Mouse (Mus musculus): ENCODE results near the gene Igf1. TPM values are rescaled to one million over a fixed set of nuclear protein-coding genes. Genes with fewer than 3 reads are reported as not detected.

Gene Igf1
- polyA plus RNA-seq, 1 experiment = 0.48 TPM

GRCm38 (mm10) chr10:87851492-87851891, 6.6 kb upstream of the Igf1 start:
- Histone ChIP-seq H3K27me3 (ENCODE audit: control insufficient read depth, insufficient read depth, insufficient read length) (no peaks in the 10 kb centered on the region), H3ac (ENCODE audit: control insufficient read depth, insufficient read length) (no peak overlapping the region), H3K79me2 (ENCODE audit: control insufficient read depth, insufficient read depth) (no peaks in the 10 kb centered on the region), H3K36me3 (ENCODE audit: control insufficient read depth, insufficient read depth) (no peaks in the 10 kb centered on the region), H3K4me2 (ENCODE audit: low read depth) (no peak overlapping the region), H3K4me3 (no peak overlapping the region)
- no peak for TF ChIP-seq USF1 (IDR thresholded peaks at IDR 0.05; ENCODE audit: low read depth)
- TF ChIP-seq MYOG (IDR thresholded peaks at IDR 0.05; ENCODE audit: control insufficient read depth in 1 of 3, insufficient read depth in 1 of 3, insufficient read length in 2 of 3, low read depth in 2 of 3) = no peak
- no peak for TF ChIP-seq POLR2A (IDR thresholded peaks at IDR 0.05; ENCODE audit: insufficient read length, low read depth)
- TF ChIP-seq SRF (IDR thresholded peaks at IDR 0.05; ENCODE audit: control insufficient read depth, insufficient read length, low read depth) = no peak
- no peak for TF ChIP-seq CEBPB (IDR thresholded peaks at IDR 0.05; ENCODE audit: insufficient read depth, poor library complexity, severe bottlenecking)
- no peak for TF ChIP-seq E2F4 (IDR thresholded peaks at IDR 0.05; ENCODE audit: insufficient read depth)
- no peak for TF ChIP-seq TCF3 (IDR thresholded peaks at IDR 0.05; ENCODE audit: insufficient read length, low read depth)
- no peak for TF ChIP-seq MYOD1 (IDR thresholded peaks at IDR 0.05; ENCODE audit: control insufficient read depth in 1 of 3, insufficient read length in 2 of 3, low read depth in 2 of 3)
- TF ChIP-seq REST (IDR thresholded peaks at IDR 0.05; ENCODE audit: insufficient read depth, insufficient read length) = no peak
- no peak for TF ChIP-seq MAX (IDR thresholded peaks at IDR 0.05; ENCODE audit: low read depth)
- TF ChIP-seq POLR2AphosphoS2 (IDR thresholded peaks at IDR 0.05; ENCODE audit: insufficient read length, low read depth) = no peak
- no peak for TF ChIP-seq TCF12 (IDR thresholded peaks at IDR 0.05; ENCODE audit: insufficient read depth, poor library complexity, severe bottlenecking)

GRCm38 (mm10) chr10:87854408-87854807, 3.7 kb upstream of the Igf1 start:
- Histone ChIP-seq H3K79me2 (ENCODE audit: control insufficient read depth, insufficient read depth) (no peaks in the 10 kb centered on the region), H3K4me2 (ENCODE audit: low read depth) (no peak overlapping the region), H3K4me3 (no peak overlapping the region), H3K27me3 (ENCODE audit: control insufficient read depth, insufficient read depth, insufficient read length) (no peaks in the 10 kb centered on the region), H3K36me3 (ENCODE audit: control insufficient read depth, insufficient read depth) (no peaks in the 10 kb centered on the region), H3ac (ENCODE audit: control insufficient read depth, insufficient read length) (no peak overlapping the region)
- TF ChIP-seq POLR2A (IDR thresholded peaks at IDR 0.05; ENCODE audit: insufficient read length, low read depth) = no peak
- no peak for TF ChIP-seq CEBPB (IDR thresholded peaks at IDR 0.05; ENCODE audit: insufficient read depth, poor library complexity, severe bottlenecking)
- no peak for TF ChIP-seq E2F4 (IDR thresholded peaks at IDR 0.05; ENCODE audit: insufficient read depth)
- no peak for TF ChIP-seq REST (IDR thresholded peaks at IDR 0.05; ENCODE audit: insufficient read depth, insufficient read length)
- TF ChIP-seq POLR2AphosphoS2 (IDR thresholded peaks at IDR 0.05; ENCODE audit: insufficient read length, low read depth) = no peak
- TF ChIP-seq TCF3 (IDR thresholded peaks at IDR 0.05; ENCODE audit: insufficient read length, low read depth) = no peak
- no peak for TF ChIP-seq TCF12 (IDR thresholded peaks at IDR 0.05; ENCODE audit: insufficient read depth, poor library complexity, severe bottlenecking)
- no peak for TF ChIP-seq MYOD1 (IDR thresholded peaks at IDR 0.05; ENCODE audit: control insufficient read depth in 1 of 3, insufficient read length in 2 of 3, low read depth in 2 of 3)
- no peak for TF ChIP-seq MAX (IDR thresholded peaks at IDR 0.05; ENCODE audit: low read depth)
- no peak for TF ChIP-seq MYOG (IDR thresholded peaks at IDR 0.05; ENCODE audit: control insufficient read depth in 1 of 3, insufficient read depth in 1 of 3, insufficient read length in 2 of 3, low read depth in 2 of 3)
- TF ChIP-seq SRF (IDR thresholded peaks at IDR 0.05; ENCODE audit: control insufficient read depth, insufficient read length, low read depth) = no peak
- TF ChIP-seq USF1 (IDR thresholded peaks at IDR 0.05; ENCODE audit: low read depth) = no peak

- Histone ChIP-seq H3K4me3 (no peak overlapping the region), H3K79me2 (ENCODE audit: control insufficient read depth, insufficient read depth) (no peaks in the 10 kb centered on the region), H3K36me3 (ENCODE audit: control insufficient read depth, insufficient read depth) (no peaks in the 10 kb centered on the region), H3ac (ENCODE audit: control insufficient read depth, insufficient read length) (no peak overlapping the region), H3K27me3 (ENCODE audit: control insufficient read depth, insufficient read depth, insufficient read length) (no peaks in the 10 kb centered on the region), H3K4me2 (ENCODE audit: low read depth) (no peak overlapping the region)
- TF ChIP-seq REST (IDR thresholded peaks at IDR 0.05; ENCODE audit: insufficient read depth, insufficient read length) = no peak
Observed at GRCm38 (mm10) chr10:87855423-87856122, 2.5 kb upstream of the Igf1 start.

GRCm38 (mm10) chr10:87857215-87857955, 680 bp upstream of the Igf1 start:
- no peak overlapping the region for H3K4me2 ChIP-seq (ENCODE audit: low read depth)
- H3K4me3 ChIP-seq = no peak overlapping the region

GRCm38 (mm10) chr10:87858939-87859338, 874 bp downstream of the Igf1 start:
- no peak for TF ChIP-seq TCF3 (IDR thresholded peaks at IDR 0.05; ENCODE audit: insufficient read length, low read depth)
- TF ChIP-seq USF1 (IDR thresholded peaks at IDR 0.05; ENCODE audit: low read depth) = no peak
- TF ChIP-seq REST (IDR thresholded peaks at IDR 0.05; ENCODE audit: insufficient read depth, insufficient read length) = no peak
- TF ChIP-seq MAX (IDR thresholded peaks at IDR 0.05; ENCODE audit: low read depth) = no peak
- no peak for TF ChIP-seq MYOG (IDR thresholded peaks at IDR 0.05; ENCODE audit: control insufficient read depth in 1 of 3, insufficient read depth in 1 of 3, insufficient read length in 2 of 3, low read depth in 2 of 3)
- TF ChIP-seq E2F4 (IDR thresholded peaks at IDR 0.05; ENCODE audit: insufficient read depth) = no peak
- TF ChIP-seq POLR2A (IDR thresholded peaks at IDR 0.05; ENCODE audit: insufficient read length, low read depth) = no peak
- TF ChIP-seq MYOD1 (IDR thresholded peaks at IDR 0.05; ENCODE audit: control insufficient read depth in 1 of 3, insufficient read length in 2 of 3, low read depth in 2 of 3) = no peak
- no peak for TF ChIP-seq POLR2AphosphoS2 (IDR thresholded peaks at IDR 0.05; ENCODE audit: insufficient read length, low read depth)
- TF ChIP-seq SRF (IDR thresholded peaks at IDR 0.05; ENCODE audit: control insufficient read depth, insufficient read length, low read depth) = no peak
- no peak overlapping the region for H3K4me3 ChIP-seq

More at GRCm38 (mm10) chr10:87857215-87857955, 680 bp upstream of the Igf1 start:
- Histone ChIP-seq H3K27me3 (ENCODE audit: control insufficient read depth, insufficient read depth, insufficient read length) (no peaks in the 10 kb centered on the region), H3K79me2 (ENCODE audit: control insufficient read depth, insufficient read depth) (no peaks in the 10 kb centered on the region), H3ac (ENCODE audit: control insufficient read depth, insufficient read length) (no peak overlapping the region), H3K36me3 (ENCODE audit: control insufficient read depth, insufficient read depth) (no peaks in the 10 kb centered on the region)
- TF ChIP-seq POLR2AphosphoS2 (IDR thresholded peaks at IDR 0.05; ENCODE audit: insufficient read length, low read depth) = no peak
- no peak for TF ChIP-seq POLR2A (IDR thresholded peaks at IDR 0.05; ENCODE audit: insufficient read length, low read depth)
- TF ChIP-seq USF1 (IDR thresholded peaks at IDR 0.05; ENCODE audit: low read depth) = no peak

More at GRCm38 (mm10) chr10:87858939-87859338, 874 bp downstream of the Igf1 start:
- Histone ChIP-seq H3K27me3 (ENCODE audit: control insufficient read depth, insufficient read depth, insufficient read length) (no peaks in the 10 kb centered on the region), H3K4me2 (ENCODE audit: low read depth) (peak overlapping the region; percentile 92), H3K79me2 (ENCODE audit: control insufficient read depth, insufficient read depth) (no peaks in the 10 kb centered on the region), H3ac (ENCODE audit: control insufficient read depth, insufficient read length) (no peak overlapping the region), H3K36me3 (ENCODE audit: control insufficient read depth, insufficient read depth) (no peaks in the 10 kb centered on the region)

Data from myocyte (in vitro differentiated cells).